ENCODE assay signal across 30 mouse cellular contexts in the genomic region with DNA sequence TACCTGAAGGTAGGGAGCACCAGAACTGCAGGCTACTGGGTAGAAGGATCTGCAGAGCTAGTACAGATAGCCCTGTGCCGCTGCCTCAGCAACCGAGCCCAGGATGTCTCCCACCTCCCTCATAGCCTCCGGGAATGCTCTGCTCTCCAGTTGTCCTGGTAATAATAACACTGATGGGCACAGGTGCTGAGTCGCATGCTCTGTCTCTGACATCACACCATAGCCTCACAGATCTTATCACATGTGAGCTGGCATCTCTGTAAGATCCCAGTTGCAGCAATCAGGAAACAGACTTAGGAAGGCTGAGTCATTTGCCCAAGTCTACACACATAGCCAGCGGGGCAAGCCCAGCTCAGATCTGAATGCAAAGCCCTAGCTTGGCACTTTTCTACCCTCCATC. TPM values are rescaled to one million over a fixed set of nuclear protein-coding genes. Genes with fewer than 3 reads are reported as not detected.
DNase-seq lines count a peak whose midpoint lies in the region; ATAC-seq and TF ChIP-seq lines count a peak whose summit lies in the region.
"Had no signal": no experiment of that assay in that cellular context is flagged by ENCODE, and none has a peak within 500 bp of the region (broad histone marks: within the 10 kb centered on the region; RNA-seq: fewer than 3 reads in every experiment).

No protein-coding gene starts in this region.

- no peak overlapping the region for H3K4me3 ChIP-seq in left cerebral cortex, adult 2 months
- no peak overlapping the region for H3K4me3 ChIP-seq in stomach, postnatal 0 days (ENCODE audit: low read depth, low read length)
- H3K4me3 ChIP-seq: heart, adult 2 months; limb, embryonic 15.5 days; megakaryocyte, embryonic 14.5 days; midbrain, embryonic 13.5 days; neural tube, embryonic 12.5 days had no signal

- TF ChIP-seq EP300 in stomach, postnatal 0 days (optimal IDR thresholded peaks at IDR 0.05): no peak

- intact Hi-C loops in left cerebral cortex, adult 2 months (cut with DNase I): no loop called here
- intact Hi-C loops in left cerebral cortex, postnatal 4 days (cut with DNase I): no loop called here

- ATAC-seq in stomach, postnatal 0 days (ENCODE audit: low FRiP score, low TSS enrichment): peak; percentile 34; the same call in 1 of the 2 replicates
- ATAC-seq: activated CD4-positive, CD25-positive, alpha-beta regulatory T cell, adult 4 months; midbrain, embryonic 13.5 days had no signal

- H3K4me1 ChIP-seq in stomach, postnatal 0 days (replicated peaks; ENCODE audit: control insufficient read depth, insufficient read depth): peaks cover 3% of the 10 kb centered on the region

- no peaks in the 10 kb centered on the region for H3K9me3 ChIP-seq in stomach, postnatal 0 days (ENCODE audit: control insufficient read depth, low read length)
- H3K9me3 ChIP-seq: limb, embryonic 15.5 days; megakaryocyte, embryonic 14.5 days; midbrain, embryonic 13.5 days; neural tube, embryonic 12.5 days had no signal

- H3K27ac ChIP-seq in left cerebral cortex, adult 2 months: peak overlapping the region; percentile 24; the same call in 1 of the 2 replicates
- H3K27ac ChIP-seq in stomach, postnatal 0 days (replicated peaks): no peak overlapping the region
- H3K27ac ChIP-seq: heart, adult 2 months; hindbrain, embryonic 14.5 days; limb, embryonic 15.5 days; liver, embryonic 14.5 days; midbrain, embryonic 13.5 days; neural tube, embryonic 12.5 days had no signal

- TF ChIP-seq CTCF in left cerebral cortex, adult 2 months (IDR thresholded peaks at IDR 0.05): no peak
- no peak for TF ChIP-seq CTCF in stomach, postnatal 0 days (IDR thresholded peaks at IDR 0.05; ENCODE audit: low read depth)

- 73% methylated on average over 5 of the region's 5 CpGs for WGBS in stomach, postnatal 0 days

- H3K27me3 ChIP-seq in stomach, postnatal 0 days (ENCODE audit: control insufficient read depth, insufficient read depth, low read length): no peaks in the 10 kb centered on the region
- H3K27me3 ChIP-seq: limb, embryonic 15.5 days; megakaryocyte, embryonic 14.5 days; midbrain, embryonic 13.5 days; neural tube, embryonic 12.5 days had no signal

- H3K4me2 ChIP-seq in stomach, postnatal 0 days (replicated peaks; ENCODE audit: low read depth): no peak overlapping the region
- H3K4me2 ChIP-seq: hindbrain, embryonic 14.5 days; limb, embryonic 15.5 days; lung, embryonic 14.5 days; midbrain, embryonic 13.5 days; neural tube, embryonic 12.5 days had no signal

- H3K9ac ChIP-seq in stomach, postnatal 0 days (ENCODE audit: low read length): no peak overlapping the region
- H3K9ac ChIP-seq: hindbrain, embryonic 14.5 days; limb, embryonic 15.5 days; liver, embryonic 14.5 days; lung, embryonic 14.5 days; midbrain, embryonic 13.5 days; neural tube, embryonic 12.5 days had no signal

- H3K36me3 ChIP-seq in stomach, postnatal 0 days (ENCODE audit: control insufficient read depth, insufficient read depth, low read length): no peaks in the 10 kb centered on the region
- H3K36me3 ChIP-seq: limb, embryonic 15.5 days; midbrain, embryonic 13.5 days; neural tube, embryonic 12.5 days had no signal

- DNase-seq in adrenal gland, adult (ENCODE audit: inconsistent age in 2 of 2, low spot score in 1 of 2): peak; percentile 36 to 51
- DNase-seq in adrenal gland, adult 18-20 months (ENCODE audit: low spot score in 2 of 2): no peak
- no peak for DNase-seq in left cerebral cortex, adult 2 months (ENCODE audit: extremely low spot score in 1 of 2, low spot score in 2 of 2)
- no peak for DNase-seq in left cerebral cortex, postnatal 4 days
- DNase-seq in brain, adult 2 months (ENCODE audit: low read depth, low spot score): peak; percentile 53
- no peak for DNase-seq in stomach, postnatal 0 days (ENCODE audit: low spot score)
- no peak for DNase-seq in cerebellum, postnatal 10 days
- DNase-seq in testis, postnatal 10 days (ENCODE audit: low spot score): no peak
- DNase-seq: cerebellum, adult 2 months; cerebellum, postnatal 36 days; gastrocnemius, postnatal 25 days; heart, adult 2 months; heart, postnatal 36 days; kidney, adult 9 months; kidney, postnatal 25 days; lung, embryonic 14.5 days; right cerebral cortex, postnatal 4 days; thymus, adult 18-20 months; thymus, postnatal 36 days had no signal

RNA-seq across cellular contexts. Expression of gene Mtfp1, which starts 6.6 kb away (rescaled TPM):
- 10 to 100 TPM; 23.5 to 30.9 TPM for total RNA-seq in adrenal gland, adult 18-20 months (2021)
- 100 to 1,000 TPM in 1 of 2 experiments, 10 to 100 TPM in 1; 91.0 to 101 TPM for total RNA-seq in left cerebral cortex, adult 2 months (2021)
- total RNA-seq in left cerebral cortex, postnatal 4 days (2021): 10 to 100 TPM; 15.3 to 16.3 TPM
- 19.0 and 19.1 TPM in 2 replicates for polyA plus RNA-seq in stomach, postnatal 0 days (2015; fragmentation: Nextera tagmentation; extraction: Ambion mirVana)

RNA-seq across cellular contexts. Expression of gene Sec14l2, which starts 21.4 kb away (rescaled TPM):
- total RNA-seq in adrenal gland, adult 18-20 months (2021): 1 to 10 TPM; 1.5 to 1.7 TPM
- total RNA-seq in left cerebral cortex, adult 2 months (2021): 10 to 100 TPM; 37.7 to 45.2 TPM
- total RNA-seq in left cerebral cortex, postnatal 4 days (2021): 1 to 10 TPM; 6.8 to 8.3 TPM
- 0.95 and 1.5 TPM in 2 replicates for polyA plus RNA-seq in stomach, postnatal 0 days (2015; fragmentation: Nextera tagmentation; extraction: Ambion mirVana)
- total RNA-seq: monocyte, adult 5-6 weeks had no signal

RNA-seq across cellular contexts. Expression of gene Rnf215, which starts 33.2 kb away (rescaled TPM):
- 10 to 100 TPM; 22.7 to 23.7 TPM for total RNA-seq in adrenal gland, adult 18-20 months (2021)
- 10 to 100 TPM; 32.1 to 32.6 TPM for total RNA-seq in left cerebral cortex, adult 2 months (2021)
- 10 to 100 TPM; 57.0 to 58.6 TPM for total RNA-seq in left cerebral cortex, postnatal 4 days (2021)
- polyA plus RNA-seq in stomach, postnatal 0 days (2015; fragmentation: Nextera tagmentation; extraction: Ambion mirVana): 19.6 and 23.2 TPM in 2 replicates

RNA-seq across cellular contexts. Expression of gene Sec14l3, which starts 37.2 kb away (rescaled TPM):
- not detected for total RNA-seq in adrenal gland, adult 18-20 months (2021)
- total RNA-seq in left cerebral cortex, adult 2 months (2021): 1 to 10 TPM; 1.3 to 1.4 TPM
- total RNA-seq in left cerebral cortex, postnatal 4 days (2021): 1 to 10 TPM; 2.3 to 4.5 TPM
- 0.12 and 0.15 TPM in 2 replicates for polyA plus RNA-seq in stomach, postnatal 0 days (2015; fragmentation: Nextera tagmentation; extraction: Ambion mirVana)
- total RNA-seq: gastrocnemius, postnatal 25 days; heart, adult 2 months; heart, postnatal 36 days; monocyte, adult 5-6 weeks had no signal
- polyA plus RNA-seq: activated CD4-positive, CD25-positive, alpha-beta regulatory T cell, adult 4 months; cerebellum, adult 2 months; heart, embryonic 14.5 days; intestine, embryonic 14.5 days; limb, embryonic 15.5 days; liver, embryonic 14.5 days; midbrain, embryonic 13.5 days; neural tube, embryonic 12.5 days; stomach, embryonic 14.5 days had no signal

RNA-seq across cellular contexts. Expression of gene Ccdc157, which starts 58.2 kb away (rescaled TPM):
- 10 to 100 TPM; 10.8 to 12.5 TPM for total RNA-seq in adrenal gland, adult 18-20 months (2021)
- total RNA-seq in left cerebral cortex, adult 2 months (2021): 10 to 100 TPM; 16.4 to 17.9 TPM
- 10 to 100 TPM; 12.1 to 13.5 TPM for total RNA-seq in left cerebral cortex, postnatal 4 days (2021)
- 2.1 and 2.2 TPM in 2 replicates for polyA plus RNA-seq in stomach, postnatal 0 days (2015; fragmentation: Nextera tagmentation; extraction: Ambion mirVana)

Comparison
In these comparisons a context has a peak if more than half of its experiments do, and no peak if none do; other contexts are left out.
1. DNase-seq: peak in adrenal gland, adult (2 of 2) and brain, adult 2 months (single experiment); none in adrenal gland, adult 18-20 months (0 of 2), left cerebral cortex, adult 2 months (0 of 2), left cerebral cortex, postnatal 4 days (single experiment), stomach, postnatal 0 days (single experiment), cerebellum, postnatal 10 days (0 of 2) and testis, postnatal 10 days (single experiment).
2. RNA of gene Sec14l2, which starts 21.4 kb away (total RNA-seq): 37.7 to 45.2 TPM in left cerebral cortex, adult 2 months; 6.8 to 8.3 TPM in left cerebral cortex, postnatal 4 days and 1.5 to 1.7 TPM in adrenal gland, adult 18-20 months; every median in the first group is over 4 times any median in the second.